Mouse (Mus musculus) forebrain, embryonic 13.5 days (tissue): Measurements from ENCODE around the gene Qpct. TPM values are rescaled to one million over a fixed set of nuclear protein-coding genes. Genes with fewer than 3 reads are reported as not detected.

Experiments used
- ATAC-seq: fragments of 200-750 bp; cut with Nextera tagmentation; 2 replicates; pipeline ENCODE4 v1.8.0; 2017
- H3K27ac ChIP-seq: fragments of 300-500 bp; sonication (generic); 2 replicates; pipeline ENCODE4 v1.5.1; 2015; ENCODE audit warnings: inconsistent platforms, mild to moderate bottlenecking, moderate library complexity
- H3K27me3 ChIP-seq: fragments of 300-500 bp; sonication (generic); 2 replicates; pipeline ENCODE4 v1.6.1; 2015; ENCODE audit warnings: mild to moderate bottlenecking, inconsistent platforms
- H3K36me3 ChIP-seq: fragments of 300-500 bp; sonication (generic); 2 replicates; pipeline ENCODE4 v1.6.1; 2015; ENCODE audit warnings: mild to moderate bottlenecking, inconsistent platforms; ENCODE audit not compliant: poor library complexity, severe bottlenecking
- H3K4me1 ChIP-seq: fragments of 300-500 bp; sonication (generic); 2 replicates; pipeline ENCODE4 v1.6.1; 2015; ENCODE audit warnings: inconsistent platforms
- H3K4me2 ChIP-seq: fragments of 300-500 bp; sonication (generic); 2 replicates; pipeline ENCODE4 v1.6.1; 2015; ENCODE audit warnings: inconsistent platforms, mild to moderate bottlenecking, moderate library complexity
- H3K4me3 ChIP-seq: fragments of 300-500 bp; sonication (generic); 2 replicates; pipeline ENCODE4 v1.5.1; 2015; ENCODE audit warnings: mild to moderate bottlenecking, inconsistent platforms
- H3K9ac ChIP-seq: fragments of 300-500 bp; sonication (generic); 2 replicates; pipeline ENCODE4 v1.6.1; 2015; ENCODE audit warnings: mild to moderate bottlenecking, inconsistent platforms
- H3K9me3 ChIP-seq: fragments of 300-500 bp; sonication (generic); replicated peaks from 2 replicates; pipeline ENCODE4 v1.6.1; 2016; ENCODE audit warnings: inconsistent platforms
- WGBS: fragments of 180-500 bp; shearing (Covaris S2); methylation state at CpG from one replicate; pipeline ENCODE4 v1.1.7; 2015; 5-methylcytosine and 5-hydroxymethylcytosine counted together
- polyA plus RNA-seq: library from polyadenylated mRNA; unstranded; fragments of >200 nt; fragmentation: Nextera tagmentation; extraction: Ambion mirVana; gene quantifications from 2 replicates; pipeline ENCODE4 v1.2.1, GENCODE M21; 2015

The Qpct gene
- polyA plus RNA-seq: 8.1 and 8.8 TPM in 2 replicates

DNA sequence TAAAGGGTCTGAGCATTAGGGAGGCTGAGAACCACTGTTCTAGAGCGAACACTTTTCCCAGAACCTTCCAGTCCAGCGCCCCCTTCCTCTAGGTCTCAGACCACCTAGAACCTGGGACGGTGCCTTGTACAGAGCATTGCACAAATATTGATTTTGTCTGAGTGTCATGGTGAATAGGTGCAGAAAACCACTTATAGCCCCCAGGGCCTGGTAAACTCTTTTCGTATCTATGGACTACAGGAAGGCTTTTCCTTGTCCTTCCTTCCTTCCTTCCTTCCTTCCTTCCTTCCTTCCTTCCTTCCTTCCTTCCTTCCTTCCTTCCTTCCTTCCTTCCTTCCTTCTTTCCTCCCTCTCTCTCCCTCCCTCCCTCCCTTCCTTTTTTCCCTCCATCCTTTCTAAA, at the start of gene Qpct:
TSS of gene Qpct (plus strand) at position 301 of the 400 bp plus-strand sequence.
- H3K9ac ChIP-seq: peak within 1 kb of the TSS; percentile 69
- H3K4me2 ChIP-seq: peak within 1 kb of the TSS; percentile 93
- no peaks in the 10 kb centered on the region for H3K9me3 ChIP-seq
- peak within 1 kb of the TSS; percentile 63 for H3K4me3 ChIP-seq
- ATAC-seq: no peak
- H3K27me3 ChIP-seq: peaks cover 3% of the 10 kb centered on the region; the same call in 1 of the 2 replicates
- no peaks in the 10 kb centered on the region for H3K36me3 ChIP-seq
- H3K27ac ChIP-seq: 0 out of 2 replicates have a peak within 1 kb of the TSS, but pooled peaks have one; percentile 40
- no peaks in the 10 kb centered on the region for H3K4me1 ChIP-seq
- 81% methylated on average over 4 of the region's 4 CpGs for WGBS

- H3K4me1 ChIP-seq: peaks cover 17% of the 10 kb centered on the region
- H3K4me3 ChIP-seq: no peak overlapping the region
- H3K9ac ChIP-seq: no peak overlapping the region
- no peaks in the 10 kb centered on the region for H3K9me3 ChIP-seq
- peaks cover 22% of the 10 kb centered on the region for H3K36me3 ChIP-seq
- H3K27me3 ChIP-seq: no peaks in the 10 kb centered on the region
- 90% methylated on average over 2 of the region's 2 CpGs for WGBS
- H3K4me2 ChIP-seq: no peak overlapping the region
- no peak overlapping the region for H3K27ac ChIP-seq
- ATAC-seq: no peak
Observed at GRCm38 (mm10) chr17:79013625-79014024, 38.1 kb upstream of the Qpct start.

DNA sequence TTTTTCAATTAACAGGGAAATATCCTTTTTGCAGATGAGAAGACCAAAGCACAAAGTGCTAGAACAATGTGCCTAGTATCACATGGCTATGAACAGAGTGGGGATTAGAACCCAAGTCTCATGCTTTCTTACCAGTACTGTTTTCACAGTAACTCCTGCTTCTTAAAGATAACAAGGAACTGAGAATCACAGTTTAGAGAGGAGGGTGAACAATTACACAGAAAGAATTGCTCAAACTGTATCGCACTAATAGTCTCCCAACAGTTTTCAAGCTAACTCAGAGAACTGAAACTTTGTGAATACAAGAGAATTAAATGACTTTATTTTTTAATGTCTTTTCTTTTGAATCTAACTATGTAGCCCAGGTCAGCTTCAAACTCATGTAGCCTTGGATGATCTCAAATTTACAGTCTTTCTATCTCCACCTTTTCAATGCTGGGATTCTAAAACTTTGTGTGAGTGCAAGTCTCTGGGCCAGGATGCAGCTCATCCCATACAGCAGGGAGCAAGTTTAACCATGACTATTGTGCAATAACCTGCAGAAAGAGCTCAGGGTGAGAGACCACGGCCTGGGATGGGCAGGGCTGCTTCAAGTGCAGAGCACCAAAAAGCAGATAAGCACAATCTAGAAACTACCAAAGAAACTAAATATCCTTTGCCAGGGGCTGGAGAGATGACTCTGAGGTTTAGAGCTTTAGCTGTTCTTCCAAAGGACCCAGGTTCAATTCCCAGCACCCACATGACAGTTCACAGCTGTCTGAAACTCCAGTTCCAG, 36.6 kb upstream of the Qpct start:
- Histone ChIP-seq H3K36me3 (peaks cover 22% of the 10 kb centered on the region), H3K9me3 (no peaks in the 10 kb centered on the region), H3K9ac (no peak overlapping the region), H3K4me3 (no peak overlapping the region), H3K27me3 (no peaks in the 10 kb centered on the region), H3K4me1 (peaks cover 29% of the 10 kb centered on the region), H3K4me2 (no peak overlapping the region), H3K27ac (no peak overlapping the region)
- no peak for ATAC-seq
- WGBS: 91% methylated on average over 2 of the region's 2 CpGs

GRCm38 (mm10) chr17:79015831-79016230, 35.9 kb upstream of the Qpct start:
- Histone ChIP-seq H3K9me3 (no peaks in the 10 kb centered on the region), H3K27me3 (no peaks in the 10 kb centered on the region), H3K9ac (no peak overlapping the region), H3K27ac (no peak overlapping the region), H3K4me3 (no peak overlapping the region), H3K4me1 (peaks cover 29% of the 10 kb centered on the region), H3K36me3 (peaks cover 22% of the 10 kb centered on the region), H3K4me2 (no peak overlapping the region)
- 92% methylated on average over 10 of the region's 10 CpGs for WGBS
- ATAC-seq: no peak

DNA sequence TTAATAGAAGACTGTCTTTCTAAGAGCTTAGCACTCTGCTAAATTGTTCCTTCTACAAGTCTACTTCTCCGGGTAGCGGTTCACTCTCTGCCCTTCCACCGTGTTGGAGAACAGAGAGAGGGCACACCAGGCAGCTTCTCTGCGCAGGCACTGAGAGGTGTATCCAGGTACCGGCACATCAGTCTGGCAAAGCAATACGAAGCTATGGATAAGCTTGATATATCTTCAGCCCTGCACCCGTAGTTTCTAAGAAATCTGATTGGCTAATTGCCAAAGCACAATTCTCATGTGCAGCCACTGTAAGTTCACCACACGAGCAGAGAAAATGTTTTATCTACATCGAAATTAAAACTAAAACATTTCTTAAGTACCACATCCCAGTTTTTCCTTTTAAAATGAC, 33.3 kb upstream of the Qpct start:
- no peak overlapping the region for H3K9ac ChIP-seq
- no peak for ATAC-seq
- peak overlapping the region; percentile 76 for H3K4me2 ChIP-seq
- H3K27ac ChIP-seq: no peak overlapping the region
- 0 out of 2 replicates have a peak, but pooled peaks cover 5% of the 10 kb centered on the region for H3K27me3 ChIP-seq
- H3K4me3 ChIP-seq: peak overlapping the region; percentile 79
- peaks cover 32% of the 10 kb centered on the region for H3K4me1 ChIP-seq
- H3K9me3 ChIP-seq: no peaks in the 10 kb centered on the region
- no peaks in the 10 kb centered on the region for H3K36me3 ChIP-seq
- 49% methylated on average over 9 of the region's 9 CpGs for WGBS

GRCm38 (mm10) chr17:79019726-79020207, 31.9 kb upstream of the Qpct start:
- Histone ChIP-seq H3K4me3 (peak overlapping the region; percentile 79), H3K27me3 (0 out of 2 replicates have a peak, but pooled peaks cover 5% of the 10 kb centered on the region), H3K36me3 (no peaks in the 10 kb centered on the region), H3K9me3 (no peaks in the 10 kb centered on the region), H3K4me2 (peak overlapping the region; percentile 76), H3K9ac (peak overlapping the region; percentile 84), H3K4me1 (peaks cover 32% of the 10 kb centered on the region), H3K27ac (peak overlapping the region; percentile 79)
- 2% methylated on average over 18 of the region's 18 CpGs for WGBS
- ATAC-seq: 0 out of 2 replicates have a peak, but pooled peaks have one; percentile 1

- peak within 1 kb of the TSS; percentile 79 for H3K4me3 ChIP-seq
- peak within 1 kb of the TSS; percentile 79 for H3K27ac ChIP-seq
- H3K36me3 ChIP-seq: no peaks in the 10 kb centered on the region
- ATAC-seq: peak; percentile 95
- H3K27me3 ChIP-seq: 0 out of 2 replicates have a peak, but pooled peaks cover 5% of the 10 kb centered on the region
- WGBS: under 1% methylated on average over 47 of the region's 113 CpGs
- peak within 1 kb of the TSS; percentile 76 for H3K4me2 ChIP-seq
- peak within 1 kb of the TSS; percentile 84 for H3K9ac ChIP-seq
- no peaks in the 10 kb centered on the region for H3K9me3 ChIP-seq
- H3K4me1 ChIP-seq: peaks cover 32% of the 10 kb centered on the region
Observed at GRCm38 (mm10) chr17:79020208-79020983, 31.3 kb upstream of the Qpct start, which contains the start of gene Prkd3. Prkd3 (minus strand) TSS chr17:79020816.

- peak overlapping the region; percentile 84 for H3K9ac ChIP-seq
- peak overlapping the region; percentile 79 for H3K4me3 ChIP-seq
- H3K36me3 ChIP-seq: no peaks in the 10 kb centered on the region
- 0 out of 2 replicates have a peak, but pooled peaks cover 5% of the 10 kb centered on the region for H3K27me3 ChIP-seq
- peaks cover 32% of the 10 kb centered on the region for H3K4me1 ChIP-seq
- 2% methylated on average over 24 of the region's 24 CpGs for WGBS
- H3K4me2 ChIP-seq: peak overlapping the region; percentile 76
- peak overlapping the region; percentile 79; the same call in 1 of the 2 replicates for H3K27ac ChIP-seq
- ATAC-seq: no peak; the same call in 1 of the 2 replicates
- H3K9me3 ChIP-seq: no peaks in the 10 kb centered on the region
Observed at GRCm38 (mm10) chr17:79020984-79021335, 30.7 kb upstream of the Qpct start.

GRCm38 (mm10) chr17:79022746-79023145, 29.0 kb upstream of the Qpct start:
- no peak for ATAC-seq
- Histone ChIP-seq H3K27ac (no peak overlapping the region), H3K4me3 (no peak overlapping the region), H3K27me3 (0 out of 2 replicates have a peak, but pooled peaks cover 5% of the 10 kb centered on the region), H3K4me2 (no peak overlapping the region), H3K9ac (no peak overlapping the region), H3K4me1 (peaks cover 23% of the 10 kb centered on the region), H3K36me3 (no peaks in the 10 kb centered on the region), H3K9me3 (no peaks in the 10 kb centered on the region)
- WGBS: 63% methylated on average over 3 of the region's 3 CpGs

DNA sequence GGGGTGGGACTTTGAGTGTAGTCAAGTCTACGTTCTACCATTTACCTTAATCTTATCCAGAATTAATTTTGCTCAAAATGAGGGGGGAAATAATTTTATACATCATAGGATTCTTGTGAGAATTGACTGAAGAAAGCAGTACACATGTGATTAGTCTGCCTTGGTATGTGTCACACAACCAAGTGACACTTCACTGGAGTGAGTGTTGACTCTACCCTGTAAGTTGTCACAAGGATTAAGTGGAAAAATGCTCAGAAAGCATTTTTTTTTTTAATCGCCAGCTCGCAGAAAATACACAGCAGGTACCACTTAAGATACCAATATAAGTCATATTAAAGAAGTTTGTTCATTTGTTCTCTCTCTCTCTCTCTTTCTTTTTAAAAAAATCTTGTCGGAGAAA, 27.2 kb upstream of the Qpct start:
- no peak for ATAC-seq
- WGBS: 79% methylated on average over 4 of the region's 4 CpGs
- Histone ChIP-seq H3K4me3 (no peak overlapping the region), H3K9ac (no peak overlapping the region), H3K4me2 (no peak overlapping the region), H3K27ac (no peak overlapping the region), H3K36me3 (no peaks in the 10 kb centered on the region), H3K4me1 (peaks cover 8% of the 10 kb centered on the region; the same call in 1 of the 2 replicates), H3K27me3 (0 out of 2 replicates have a peak, but pooled peaks cover 5% of the 10 kb centered on the region), H3K9me3 (no peaks in the 10 kb centered on the region)

DNA sequence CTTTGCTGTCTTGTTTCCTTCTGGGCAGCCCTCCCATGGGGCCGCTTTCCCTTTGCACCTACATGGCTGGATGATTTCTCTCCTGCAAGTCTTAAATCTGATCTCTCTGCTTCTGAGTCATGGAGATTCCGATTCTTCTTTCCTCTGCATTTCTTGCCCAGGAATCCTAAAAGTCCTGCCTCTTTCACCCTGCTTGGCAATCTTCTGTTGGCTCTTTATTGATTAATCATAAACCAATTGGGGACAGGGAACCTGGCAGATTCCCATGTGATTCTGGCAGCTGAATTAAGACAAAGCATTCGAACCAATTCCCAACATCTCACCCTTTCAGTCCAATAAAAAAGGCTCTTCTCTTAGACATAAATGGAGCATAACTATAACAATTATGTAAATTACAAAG, 22.5 kb upstream of the Qpct start:
- no peaks in the 10 kb centered on the region for H3K4me1 ChIP-seq

DNA sequence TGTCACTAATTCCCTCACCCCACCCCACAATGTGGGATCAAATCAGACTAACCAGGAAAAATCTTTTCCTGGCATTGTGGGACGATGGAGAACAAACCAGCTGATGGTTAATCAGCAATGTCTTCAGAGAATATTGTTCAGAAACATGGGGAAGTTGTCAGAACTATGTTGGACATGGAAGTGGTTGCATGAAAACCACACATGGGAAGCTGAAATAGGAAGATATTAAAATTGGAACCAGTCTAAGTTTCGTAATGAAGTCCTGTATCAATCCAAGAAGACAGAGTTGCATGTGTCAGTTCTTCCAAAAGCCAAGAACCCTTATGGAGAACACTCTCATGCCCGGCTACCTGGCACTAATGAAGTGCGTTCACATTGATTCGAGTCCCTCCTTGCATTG, 20.1 kb upstream of the Qpct start:
- Histone ChIP-seq H3K36me3 (no peaks in the 10 kb centered on the region), H3K4me2 (no peak overlapping the region), H3K27me3 (no peaks in the 10 kb centered on the region), H3K4me1 (no peaks in the 10 kb centered on the region), H3K9ac (no peak overlapping the region), H3K27ac (no peak overlapping the region), H3K9me3 (no peaks in the 10 kb centered on the region), H3K4me3 (no peak overlapping the region)
- WGBS: 85% methylated on average over 5 of the region's 5 CpGs
- ATAC-seq: no peak

More for the DNA sequence above, 22.5 kb upstream of the Qpct start:
- ATAC-seq: no peak
- Histone ChIP-seq H3K9ac (no peak overlapping the region), H3K9me3 (no peaks in the 10 kb centered on the region), H3K27me3 (no peaks in the 10 kb centered on the region), H3K27ac (no peak overlapping the region), H3K36me3 (no peaks in the 10 kb centered on the region), H3K4me3 (no peak overlapping the region), H3K4me2 (no peak overlapping the region)
- 87% methylated on average over 3 of the region's 3 CpGs for WGBS
